Mouse (Mus musculus): Measurements from ENCODE around the gene Ttll5.

- no peak for TF ChIP-seq CTCF (IDR thresholded peaks at IDR 0.05; ENCODE audit: borderline replicate concordance, extremely low read depth, insufficient read depth, insufficient read length)
- no peak for TF ChIP-seq POLR2A (IDR thresholded peaks at IDR 0.05; ENCODE audit: borderline replicate concordance, extremely low read depth, insufficient read depth, insufficient read length, poor library complexity, severe bottlenecking)
Measured at GRCm38 (mm10) chr12:85987444-85987889, 163.0 kb downstream of the Ttll5 start.

Measured in brain, embryonic 14.5 days (tissue).